Mouse (Mus musculus) forebrain, embryonic 10.5 days (tissue): ENCODE measurements around the gene Rph3a. TPM values are rescaled to one million over a fixed set of nuclear protein-coding genes. Genes with fewer than 3 reads are reported as not detected.
"Not testable (repeated sequence)": the region's sequence is repeated elsewhere in the genome, so short reads cannot be mapped to it uniquely, and the experiment has no call there.

Source experiments
- DNase-seq: peaks from one replicate; pipeline ENCODE4 v3.0.0-alpha.2; 2017; ENCODE audit warnings: low spot score; ENCODE audit errors: extremely low spot score
- H3K27ac ChIP-seq: fragments of 300-500 bp; sonication (generic); 2 replicates; pipeline ENCODE4 v1.5.1; 2016; ENCODE audit warnings: mild to moderate bottlenecking
- H3K27me3 ChIP-seq: fragments of 300-500 bp; sonication (generic); 2 replicates; pipeline ENCODE4 v1.6.1; 2016; ENCODE audit warnings: mild to moderate bottlenecking; ENCODE audit not compliant: poor library complexity, severe bottlenecking
- H3K36me3 ChIP-seq: fragments of 300-500 bp; sonication (generic); replicated peaks from 2 replicates; pipeline ENCODE4 v1.6.1; 2016; ENCODE audit warnings: mild to moderate bottlenecking, moderate library complexity
- H3K4me1 ChIP-seq: fragments of 300-500 bp; sonication (generic); 2 replicates; pipeline ENCODE4 v1.6.1; 2016
- H3K4me3 ChIP-seq: fragments of 300-500 bp; sonication (generic); 2 replicates; pipeline ENCODE4 v1.5.1; 2016; ENCODE audit warnings: mild to moderate bottlenecking, moderate library complexity
- H3K9me3 ChIP-seq: fragments of 300-500 bp; sonication (generic); 2 replicates; pipeline ENCODE4 v1.6.1; 2016; ENCODE audit warnings: mild to moderate bottlenecking, moderate library complexity
- WGBS: fragments of 180-500 bp; shearing (Covaris S2); methylation state at CpG from one replicate; pipeline ENCODE4 v1.1.7; 2016; 5-methylcytosine and 5-hydroxymethylcytosine counted together
- polyA plus RNA-seq: library from polyadenylated mRNA; unstranded; fragments of >200 nt; fragmentation: Nextera tagmentation; extraction: Ambion mirVana; gene quantifications from 2 replicates; pipeline ENCODE4 v1.2.1, GENCODE M21; 2016

Rph3a gene
- polyA plus RNA-seq, 1 experiment from 2014 or later: 0.60 TPM

GRCm38 (mm10) chr5:120895231-120895900 lies 114.5 kb downstream of the Rph3a start:
- H3K4me1 ChIP-seq: no peaks in the 10 kb centered on the region
- 91% methylated on average over 11 of the region's 11 CpGs for WGBS
- no peaks in the 10 kb centered on the region for H3K9me3 ChIP-seq
- DNase-seq: no peak
- no peak overlapping the region for H3K4me3 ChIP-seq
- H3K27ac ChIP-seq: no peak overlapping the region
- H3K27me3 ChIP-seq: no peaks in the 10 kb centered on the region
- no peaks in the 10 kb centered on the region for H3K36me3 ChIP-seq

GRCm38 (mm10) chr5:120894692-120895091 lies 115.2 kb downstream of the Rph3a start:
- H3K36me3 ChIP-seq, H3K27ac ChIP-seq, H3K27me3 ChIP-seq, H3K4me3 ChIP-seq, DNase-seq, H3K9me3 ChIP-seq, H3K4me1 ChIP-seq: not testable (repeated sequence)
- WGBS: 82% methylated on average over 2 of the region's 2 CpGs

GRCm38 (mm10) chr5:120893866-120894265 lies 116.0 kb downstream of the Rph3a start:
- DNase-seq, H3K27me3 ChIP-seq, H3K4me1 ChIP-seq, H3K36me3 ChIP-seq, H3K27ac ChIP-seq, H3K9me3 ChIP-seq, H3K4me3 ChIP-seq: not testable (repeated sequence)
- WGBS: 93% methylated on average over 4 of the region's 4 CpGs

GRCm38 (mm10) chr5:120892243-120892660 lies 117.6 kb downstream of the Rph3a start:
- DNase-seq: no peak
- no peak overlapping the region for H3K27ac ChIP-seq
- no peak overlapping the region for H3K4me3 ChIP-seq
- no peaks in the 10 kb centered on the region for H3K9me3 ChIP-seq
- no peaks in the 10 kb centered on the region for H3K36me3 ChIP-seq
- H3K4me1 ChIP-seq: no peaks in the 10 kb centered on the region
- 75% methylated on average over 2 of the region's 2 CpGs for WGBS
- no peaks in the 10 kb centered on the region for H3K27me3 ChIP-seq

- 82% methylated on average over 2 of the region's 2 CpGs for WGBS
- not testable (repeated sequence) for H3K27ac ChIP-seq, DNase-seq, H3K27me3 ChIP-seq, H3K36me3 ChIP-seq, H3K4me3 ChIP-seq, H3K4me1 ChIP-seq, H3K9me3 ChIP-seq
Measured at GRCm38 (mm10) chr5:120891566-120892242, 118.2 kb downstream of the Rph3a start.

- H3K4me1 ChIP-seq: no peaks in the 10 kb centered on the region
- WGBS: 62% methylated on average over 3 of the region's 3 CpGs
- H3K27ac ChIP-seq: no peak overlapping the region
Measured at GRCm38 (mm10) chr5:120890991-120891390, 118.9 kb downstream of the Rph3a start.

More at GRCm38 (mm10) chr5:120890991-120891390, 118.9 kb downstream of the Rph3a start:
- Histone ChIP-seq H3K9me3 (no peaks in the 10 kb centered on the region), H3K27me3 (no peaks in the 10 kb centered on the region), H3K36me3 (no peaks in the 10 kb centered on the region), H3K4me3 (no peak overlapping the region)
- DNase-seq: no peak

Other genes with a start within 250 kb of the Rph3a start
- 0.07 and 0.14 TPM in 2 replicates for gene Oas3, start 232.4 kb downstream of the Rph3a start, polyA plus RNA-seq
- gene Oas1e, start 214.6 kb downstream of the Rph3a start, polyA plus RNA-seq: not detected in 2 replicates
- gene Oas1c, start 197.6 kb downstream of the Rph3a start, polyA plus RNA-seq: 0.33 and 0.41 TPM in 2 replicates
- gene Oas1f, start 162.7 kb downstream of the Rph3a start, polyA plus RNA-seq: not detected in 2 replicates
- gene Oas1h, start 148.7 kb downstream of the Rph3a start, polyA plus RNA-seq: not detected in 2 replicates
- 0.12 TPM in 1 of 2 replicates, not detected in the other for gene Oas1g, start 122.5 kb downstream of the Rph3a start, polyA plus RNA-seq
- gene Oas1a, start 102.6 kb downstream of the Rph3a start, polyA plus RNA-seq: 0.33 and 0.70 TPM in 2 replicates
- gene Oas1d, start 95.6 kb downstream of the Rph3a start, polyA plus RNA-seq: not detected in 2 replicates
- 25.1 TPM in 2 replicates for gene Ptpn11, start 181.3 kb upstream of the Rph3a start, polyA plus RNA-seq
- 659 and 678 TPM in 2 replicates for gene Rpl6, start 194.4 kb upstream of the Rph3a start, polyA plus RNA-seq
- 3.5 and 5.1 TPM in 2 replicates for gene Hectd4, start 210.1 kb upstream of the Rph3a start, polyA plus RNA-seq